Mouse (Mus musculus): Measurements from ENCODE around the gene Fars2.

GRCm38 (mm10) chr13:36503551-36503950, 386.3 kb downstream of the Fars2 start:
- no peak for TF ChIP-seq CTCF (IDR thresholded peaks at IDR 0.05; ENCODE audit: control insufficient read depth, insufficient read depth, insufficient replicate concordance, low read depth, low read length)
- TF ChIP-seq POLR2A (IDR thresholded peaks at IDR 0.05; ENCODE audit: control insufficient read depth, low read depth, low read length), result no peak

Data from testis, adult 2 months (tissue).